Mouse (Mus musculus): Measurements from ENCODE around the gene Zic4.

Gene Zic4

DNA sequence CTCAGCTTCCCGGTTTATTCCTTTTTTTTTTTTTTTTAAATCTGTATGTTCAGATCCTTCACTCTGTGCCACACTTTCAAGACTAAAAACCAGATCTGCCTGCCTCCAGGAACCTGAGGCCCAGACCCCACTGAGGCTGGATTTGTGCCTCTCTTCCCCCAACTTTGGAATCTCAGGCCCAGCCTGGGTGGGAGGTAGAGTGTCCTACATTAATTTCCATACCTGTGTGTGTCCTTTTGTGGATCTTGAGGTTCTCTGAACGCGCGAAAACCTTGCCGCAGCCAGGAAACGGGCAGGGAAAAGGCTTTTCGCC lies 1.6 kb downstream of the Zic4 start:
- no peak for DNase-seq (ENCODE audit: low read depth)

DNA sequence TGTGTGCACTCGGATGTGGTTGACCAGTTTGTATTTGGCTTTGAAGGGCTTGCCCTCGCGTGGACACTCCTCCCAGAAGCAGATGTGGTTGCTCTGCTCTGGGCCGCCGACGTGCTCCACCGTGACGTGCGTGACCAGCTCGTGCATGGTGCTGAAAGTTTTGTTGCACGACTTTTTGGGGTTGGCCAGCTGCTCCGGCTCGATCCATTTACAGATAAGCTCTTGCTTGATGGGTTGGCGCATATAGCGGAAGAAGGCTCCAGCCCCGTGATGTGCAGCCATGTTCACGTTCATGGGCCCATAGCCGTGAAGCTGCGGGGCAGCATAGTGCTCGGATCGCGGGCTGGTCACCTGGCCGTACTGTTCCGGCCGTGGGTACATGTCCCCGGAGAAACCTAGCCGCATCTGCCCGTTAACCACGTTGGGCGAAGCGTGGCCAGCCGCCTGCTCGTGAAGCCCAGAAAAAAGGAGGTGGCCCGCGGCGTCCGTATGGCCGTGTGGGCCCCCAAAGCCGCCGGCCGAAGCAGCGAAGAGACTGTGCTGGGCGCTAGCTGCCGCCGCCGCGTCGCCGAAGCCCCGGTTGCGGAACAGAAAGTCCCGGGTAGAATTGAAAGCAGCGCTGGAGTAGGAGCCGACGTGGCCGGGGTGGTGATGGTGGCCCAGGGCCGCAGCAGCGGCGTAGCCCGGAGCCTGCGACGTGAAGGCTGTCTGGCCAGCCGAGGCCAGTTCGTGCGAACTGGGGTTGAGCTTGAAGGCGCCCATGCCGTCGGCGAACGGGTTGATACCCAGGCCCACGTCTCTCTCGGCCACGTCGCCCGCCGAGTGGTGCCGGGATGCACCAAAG lies 2.1 kb downstream of the Zic4 start:
- DNase-seq (ENCODE audit: low read depth) = no peak

DNA sequence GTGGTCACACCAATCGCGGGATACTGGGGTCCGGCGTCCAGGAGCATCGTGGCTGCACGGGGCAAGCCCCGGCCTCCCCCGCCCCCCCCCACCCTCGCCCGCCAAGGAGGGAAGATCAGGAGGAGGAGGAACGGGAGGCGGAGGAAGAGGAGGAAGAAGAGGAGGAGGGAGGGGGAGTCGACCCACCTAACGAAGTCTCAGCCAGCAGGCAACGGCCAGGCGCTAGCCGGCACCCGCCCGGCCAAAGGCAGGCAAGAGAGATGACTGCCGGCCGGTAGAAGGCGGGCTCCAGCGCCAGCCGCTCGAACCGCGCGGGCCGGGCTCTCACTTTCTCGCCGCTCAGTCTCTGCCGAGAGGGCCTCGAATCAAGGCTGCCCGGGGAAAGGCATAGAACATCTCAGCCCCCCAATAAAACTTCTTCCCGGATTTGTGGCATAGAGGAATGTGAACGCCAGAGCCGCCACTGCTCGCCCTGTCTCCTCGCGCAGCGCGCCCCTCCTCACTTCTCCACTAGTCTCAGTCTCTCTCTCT lies 2.8 kb downstream of the Zic4 start:
- no peak for DNase-seq (ENCODE audit: low read depth)

DNA sequence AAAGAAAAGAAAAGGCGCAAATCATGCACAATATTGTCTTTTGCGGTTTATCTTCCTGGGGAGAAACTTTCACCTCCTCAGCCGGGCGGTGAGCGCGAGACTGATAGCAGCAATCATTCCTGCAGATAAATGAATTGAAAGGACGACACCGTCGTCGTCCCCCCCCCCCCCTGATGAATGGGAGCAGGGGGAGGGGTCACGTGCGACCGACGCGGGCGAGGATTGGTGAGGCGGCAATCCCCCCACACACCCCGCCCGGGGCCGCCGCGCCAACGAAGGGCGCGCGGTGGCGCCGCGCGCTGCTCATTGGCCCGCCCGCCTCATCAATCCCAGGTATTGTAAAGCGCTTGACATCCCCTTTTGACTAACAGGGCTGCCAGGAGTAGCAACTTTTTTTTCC lies 3.5 kb downstream of the Zic4 start, which contains the start of gene Zic1:
TSS of gene Zic1 (minus strand) at position 147 of the 400 bp plus-strand sequence.
- DNase-seq (ENCODE audit: low read depth) = no peak

DNA sequence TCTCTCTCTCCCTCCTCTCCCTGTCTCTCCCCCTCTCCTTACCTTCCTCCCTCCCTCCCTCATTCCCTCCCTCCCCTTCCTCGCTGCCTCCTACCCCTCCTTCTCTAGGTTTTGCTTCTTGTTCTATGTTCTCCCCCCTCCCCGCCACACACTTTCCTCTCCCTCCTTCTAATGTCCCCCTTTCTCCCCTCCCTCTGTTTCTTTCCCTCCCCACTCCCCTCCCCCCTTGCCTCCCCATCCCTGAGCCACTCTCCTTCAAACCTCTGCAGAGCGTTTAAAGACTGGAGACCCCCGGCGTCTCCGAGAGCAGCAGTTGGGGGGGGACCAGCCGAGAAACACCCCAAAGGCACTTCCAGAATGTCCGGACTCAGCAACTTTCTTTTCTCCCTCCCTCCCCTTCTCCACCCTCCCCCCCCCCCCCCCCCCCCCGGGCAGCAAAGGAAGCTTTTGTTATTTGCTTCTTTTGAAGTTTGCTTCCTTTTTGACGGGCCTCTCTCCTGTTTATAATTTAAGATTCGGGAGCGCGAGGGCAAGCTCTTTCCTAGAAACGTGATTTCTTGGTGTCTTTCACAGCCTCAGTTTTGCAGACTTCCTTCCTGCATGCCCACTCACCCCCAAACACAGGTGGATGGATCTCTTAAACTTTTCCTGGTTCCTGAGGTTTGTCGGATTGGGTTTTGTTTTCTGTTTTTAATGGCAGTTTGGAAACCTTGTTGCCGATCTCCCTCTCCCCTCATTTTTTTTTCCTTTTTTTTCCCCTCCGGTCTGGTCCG lies 4.2 kb downstream of the Zic4 start:
- DNase-seq (ENCODE audit: low read depth) = no peak

DNA sequence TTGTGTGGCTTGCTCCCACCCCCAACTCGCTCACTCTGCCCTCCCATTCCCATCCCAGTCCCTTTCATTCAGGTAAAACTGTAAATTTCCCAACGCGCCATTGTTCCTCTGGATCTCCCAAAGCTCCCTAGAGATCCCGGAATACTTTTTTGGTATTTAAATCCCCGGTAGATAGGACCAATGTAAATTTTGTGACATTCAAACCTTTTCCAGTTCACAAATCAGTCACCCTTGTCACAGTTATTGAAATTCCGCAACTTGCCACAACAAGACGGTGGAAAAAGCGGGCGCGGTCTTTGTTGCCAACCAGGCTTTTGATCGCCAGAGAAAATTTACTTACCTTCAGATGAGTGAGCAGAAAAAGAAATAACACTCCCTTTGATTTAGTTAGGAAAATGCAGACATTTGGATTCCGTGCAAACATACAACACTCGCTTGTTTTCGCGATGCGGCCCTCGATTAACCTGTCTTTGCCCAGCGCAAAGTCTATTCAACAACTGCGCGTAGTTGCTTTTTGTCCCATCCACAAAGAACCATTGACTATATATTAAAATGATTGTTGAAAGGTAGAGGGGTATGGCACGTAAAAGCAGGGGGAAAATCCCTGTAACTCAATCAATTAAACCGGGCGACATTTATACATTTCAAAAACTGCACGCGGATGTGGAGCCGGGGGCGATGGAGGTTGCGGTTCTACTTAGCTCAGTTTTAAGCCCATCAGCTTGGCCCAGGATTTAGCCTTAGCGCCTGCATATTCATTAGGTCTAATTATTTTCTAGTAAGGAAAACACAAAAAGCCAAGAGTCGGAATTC lies 5.0 kb downstream of the Zic4 start:
- DNase-seq (ENCODE audit: low read depth) = no peak

DNA sequence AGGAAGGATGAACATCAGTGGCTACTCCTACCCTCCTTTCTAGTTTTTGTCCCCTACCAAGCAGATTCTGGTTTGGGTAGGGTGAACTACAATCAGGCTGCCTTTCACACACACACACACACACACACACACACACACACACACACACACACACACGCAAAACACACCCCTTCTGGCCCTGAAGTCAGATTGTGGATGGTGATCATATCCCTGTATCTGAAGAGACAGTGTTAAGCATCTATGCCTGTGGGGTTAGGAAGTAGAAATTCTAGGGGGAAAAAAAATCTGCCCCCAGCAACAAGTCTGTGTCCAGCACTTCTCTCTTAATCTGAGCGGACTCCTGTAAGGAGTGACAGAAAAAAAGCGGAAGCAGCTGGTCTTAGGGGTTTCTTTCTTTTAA lies 5.9 kb downstream of the Zic4 start:
- DNase-seq (ENCODE audit: low read depth) = no peak

DNA sequence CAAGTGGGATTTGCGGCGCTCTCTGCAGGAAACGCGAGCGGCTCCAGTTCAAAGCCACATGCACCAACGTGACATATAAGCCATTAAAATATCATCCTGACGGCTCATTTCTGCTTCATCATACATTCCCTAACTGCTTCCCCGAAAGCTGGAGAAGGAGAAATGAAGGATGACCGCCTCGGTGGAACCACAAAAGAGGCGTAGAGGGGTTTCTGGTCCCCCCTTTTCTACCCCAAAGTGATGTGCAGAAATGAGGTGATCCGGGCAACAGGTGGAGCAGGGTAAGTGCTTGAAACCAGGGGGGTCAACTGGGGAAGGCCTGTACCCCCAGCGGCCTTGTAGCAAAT lies 6.7 kb downstream of the Zic4 start:
- DNase-seq (ENCODE audit: low read depth) = no peak

DNA sequence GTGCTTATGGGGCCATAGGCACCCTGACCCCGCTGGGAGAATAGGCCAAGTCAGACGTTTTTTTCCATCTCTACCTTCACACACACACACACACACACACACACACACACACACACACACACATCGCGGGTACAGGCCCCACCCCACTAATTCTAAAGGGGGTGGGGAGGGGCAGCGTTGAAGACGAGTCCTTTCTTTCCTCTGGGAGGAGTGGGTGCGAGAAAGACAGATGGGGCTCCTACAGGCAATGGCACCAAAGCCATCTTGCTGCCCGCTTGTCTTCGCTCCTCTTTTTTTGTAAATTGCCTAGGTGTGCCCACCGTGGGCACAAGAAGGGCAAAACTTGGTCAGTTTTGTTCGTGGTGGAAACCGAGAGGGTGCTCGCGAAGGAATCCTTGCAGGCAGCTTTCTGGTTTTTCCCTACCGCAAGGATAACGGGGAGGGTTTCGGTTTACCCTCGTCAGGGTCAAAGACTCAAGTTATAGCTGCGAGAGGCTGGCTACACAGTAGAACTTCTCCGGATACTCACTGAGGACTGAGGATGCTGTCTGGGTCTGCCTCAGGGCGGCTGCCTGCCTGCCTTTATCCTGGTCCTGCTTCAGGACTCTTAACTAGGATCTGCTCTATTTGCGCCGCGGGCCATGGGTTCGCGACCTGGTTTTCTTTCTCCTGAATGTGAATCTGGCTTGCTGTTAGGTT lies 7.2 kb downstream of the Zic4 start:
- DNase-seq (ENCODE audit: low read depth) = no peak

DNA sequence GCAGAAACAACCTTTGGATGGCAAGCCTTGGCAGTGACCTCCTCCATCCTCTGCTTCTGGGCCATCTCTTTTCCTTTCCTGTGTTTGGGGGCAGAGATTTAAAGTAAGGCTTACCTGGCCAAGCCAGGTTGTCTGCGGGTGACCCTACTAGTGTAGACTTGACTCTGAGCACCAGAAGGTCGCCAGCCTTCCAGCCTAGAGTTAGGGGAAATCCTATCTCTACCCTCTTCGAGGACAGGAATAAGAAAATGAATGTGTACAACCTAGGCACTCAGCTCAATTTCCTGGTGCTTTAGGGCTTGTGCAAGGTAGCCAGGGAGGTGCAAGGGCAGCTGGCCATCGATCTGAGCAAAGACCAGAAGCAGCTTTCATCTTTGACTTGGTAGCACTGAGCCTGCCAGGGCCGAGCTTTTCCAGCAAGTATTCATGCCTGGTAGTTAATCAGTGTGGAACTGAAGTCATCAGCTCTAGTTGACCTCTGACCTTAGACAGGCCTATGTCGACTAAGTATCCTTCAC lies 8.0 kb downstream of the Zic4 start:
- DNase-seq (ENCODE audit: low read depth) = no peak

DNA sequence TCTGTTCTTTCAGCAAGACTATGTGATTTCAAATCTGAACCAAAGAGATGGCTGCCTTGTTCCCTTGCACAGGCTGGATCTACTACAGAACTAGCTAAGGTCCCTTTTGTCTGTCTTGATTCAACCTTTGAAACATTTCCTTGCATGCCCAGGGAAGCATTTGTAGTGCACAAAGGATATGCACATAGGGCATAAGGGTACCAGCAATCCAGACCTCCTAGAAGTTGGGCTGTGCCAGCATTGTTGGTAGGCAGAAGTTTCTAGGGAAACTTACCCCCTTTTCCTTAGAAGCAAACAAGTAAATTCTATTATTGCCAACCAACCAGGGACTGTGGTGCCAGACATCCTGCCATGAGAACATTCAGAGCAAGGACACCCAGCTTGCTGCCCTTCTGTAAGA lies 8.8 kb downstream of the Zic4 start:
- no peak for DNase-seq (ENCODE audit: low read depth)

DNA sequence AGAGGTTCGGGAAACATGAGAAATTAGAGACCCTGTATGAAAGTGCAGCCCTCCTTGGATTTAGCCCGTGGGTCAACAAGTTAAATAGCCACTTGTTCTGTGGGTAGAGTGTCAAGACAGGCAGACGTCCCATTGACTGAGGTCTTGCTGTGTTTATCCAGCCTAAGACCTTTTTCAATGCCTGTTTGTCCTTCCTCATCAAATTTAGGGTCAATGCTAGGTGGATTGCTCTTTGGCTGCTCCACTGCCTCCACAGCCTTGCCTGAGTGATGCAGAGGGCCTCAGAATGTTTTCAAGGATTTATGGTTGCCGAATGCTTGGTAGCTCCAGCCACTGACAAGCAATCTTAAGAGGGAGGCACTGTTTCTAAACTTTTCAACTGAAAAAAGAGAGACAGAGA lies 9.4 kb downstream of the Zic4 start:
- DNase-seq (ENCODE audit: low read depth) = no peak

DNA sequence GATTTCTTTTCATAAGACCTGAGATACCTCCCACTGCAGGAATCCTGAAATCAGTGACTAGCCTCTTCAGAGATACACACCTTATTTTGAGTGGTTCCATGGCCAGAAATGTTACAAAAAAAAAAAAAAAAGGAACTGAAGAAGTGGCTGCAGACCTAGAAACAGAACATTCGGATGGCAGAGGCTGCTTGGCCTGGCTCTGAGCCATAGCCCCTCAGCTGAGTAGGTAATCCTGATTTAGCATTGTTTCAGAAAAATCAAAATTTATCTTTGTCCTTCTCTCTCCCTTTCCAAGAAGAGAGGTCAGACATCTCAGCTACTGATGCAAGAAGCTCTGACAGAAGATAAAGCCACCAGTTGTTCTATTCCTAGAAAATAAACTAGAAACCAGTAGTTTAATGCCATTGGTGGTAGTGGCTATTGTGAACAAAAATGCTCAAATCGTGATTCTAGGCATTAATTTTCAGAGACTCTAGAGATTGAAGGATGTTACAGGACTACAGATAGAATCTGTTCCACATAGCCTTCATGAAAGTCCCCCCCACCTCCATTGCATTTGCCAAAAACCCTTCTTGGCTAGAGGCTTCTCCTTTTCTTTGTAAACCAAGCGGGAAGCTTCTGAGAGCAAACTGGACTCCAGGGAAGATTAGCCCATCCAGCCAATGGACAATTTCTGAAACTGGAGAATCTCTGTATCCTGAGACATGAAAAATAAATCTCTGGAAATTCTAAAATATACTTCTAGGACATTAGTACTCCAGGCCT lies 11.8 kb downstream of the Zic4 start:
- DNase-seq (ENCODE audit: low read depth) = no peak

DNA sequence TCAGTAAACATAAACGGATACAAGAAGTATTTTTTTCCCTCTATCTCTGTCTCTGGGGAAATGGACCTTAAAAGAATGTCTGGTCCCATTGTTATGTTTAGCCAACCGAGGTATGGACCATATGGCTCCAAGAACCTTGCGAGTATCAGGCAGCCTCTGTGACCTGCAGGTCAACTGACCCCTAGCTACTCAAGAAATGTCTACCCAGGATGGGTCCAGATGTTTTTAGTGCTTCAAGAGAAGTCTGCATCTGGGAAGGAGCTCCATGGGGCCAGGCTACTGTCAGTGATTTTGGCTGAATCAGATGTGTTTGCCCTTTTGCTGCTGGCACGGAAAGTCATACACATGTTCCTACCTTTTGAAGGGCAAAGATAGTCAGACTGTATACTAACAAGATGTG lies 12.5 kb downstream of the Zic4 start:
- no peak for DNase-seq (ENCODE audit: low read depth)

DNA sequence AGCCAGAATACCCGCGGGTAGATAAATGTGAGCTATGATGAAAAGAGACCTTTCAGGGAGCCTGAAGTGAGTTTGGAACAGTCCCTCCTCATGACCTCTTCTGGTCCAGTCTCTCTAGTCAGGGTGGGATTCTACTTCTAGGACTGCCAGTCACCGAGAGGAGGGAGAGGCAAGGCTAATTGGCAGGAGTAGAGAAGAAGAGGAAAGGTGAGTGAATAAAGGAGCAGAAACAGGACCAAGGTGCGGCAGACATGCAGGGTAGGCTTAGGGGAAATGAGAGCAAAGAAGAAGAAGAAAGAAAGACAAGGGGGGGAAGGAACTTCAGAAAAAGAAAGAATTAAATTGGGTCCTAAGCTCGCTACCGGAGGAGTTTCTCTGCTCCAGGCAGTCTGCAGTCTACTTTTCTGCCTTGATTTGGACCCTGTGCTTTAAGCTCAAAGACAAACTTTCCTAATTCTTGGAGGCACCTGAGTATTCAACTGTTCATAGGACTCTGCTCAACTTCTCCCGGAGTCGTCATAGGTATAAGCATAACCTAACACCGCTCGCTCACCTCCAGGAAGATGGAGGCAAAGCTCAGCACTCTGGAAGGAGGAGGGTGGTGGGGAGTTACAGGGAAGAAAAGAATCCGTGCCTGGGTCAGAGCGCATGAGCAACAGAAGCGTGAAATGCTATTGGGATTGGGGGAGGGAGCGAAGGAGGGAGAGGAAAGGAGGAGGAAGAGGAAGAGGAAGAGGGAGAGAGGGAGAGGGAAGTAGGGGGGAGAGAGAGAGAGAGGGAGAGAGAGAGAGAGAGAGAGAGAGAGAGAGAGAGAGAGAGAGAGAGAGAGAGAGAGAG lies 15.0 kb downstream of the Zic4 start:
- DNase-seq (ENCODE audit: low read depth) = no peak

DNA sequence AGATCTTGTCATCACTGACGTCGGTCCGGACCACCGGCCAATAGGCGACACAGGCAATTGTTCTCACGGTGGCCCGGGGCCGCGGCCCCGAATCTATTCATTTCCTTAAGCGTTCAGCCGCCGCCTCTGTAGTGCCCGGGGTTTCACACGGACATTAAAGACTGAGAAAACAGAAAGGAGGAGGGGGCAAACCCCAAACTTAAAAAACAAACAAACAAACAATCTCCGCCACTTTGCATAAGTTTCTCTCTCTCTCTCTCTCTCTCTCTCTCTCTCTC lies 15.6 kb downstream of the Zic4 start:
- no peak for DNase-seq (ENCODE audit: low read depth)

DNA sequence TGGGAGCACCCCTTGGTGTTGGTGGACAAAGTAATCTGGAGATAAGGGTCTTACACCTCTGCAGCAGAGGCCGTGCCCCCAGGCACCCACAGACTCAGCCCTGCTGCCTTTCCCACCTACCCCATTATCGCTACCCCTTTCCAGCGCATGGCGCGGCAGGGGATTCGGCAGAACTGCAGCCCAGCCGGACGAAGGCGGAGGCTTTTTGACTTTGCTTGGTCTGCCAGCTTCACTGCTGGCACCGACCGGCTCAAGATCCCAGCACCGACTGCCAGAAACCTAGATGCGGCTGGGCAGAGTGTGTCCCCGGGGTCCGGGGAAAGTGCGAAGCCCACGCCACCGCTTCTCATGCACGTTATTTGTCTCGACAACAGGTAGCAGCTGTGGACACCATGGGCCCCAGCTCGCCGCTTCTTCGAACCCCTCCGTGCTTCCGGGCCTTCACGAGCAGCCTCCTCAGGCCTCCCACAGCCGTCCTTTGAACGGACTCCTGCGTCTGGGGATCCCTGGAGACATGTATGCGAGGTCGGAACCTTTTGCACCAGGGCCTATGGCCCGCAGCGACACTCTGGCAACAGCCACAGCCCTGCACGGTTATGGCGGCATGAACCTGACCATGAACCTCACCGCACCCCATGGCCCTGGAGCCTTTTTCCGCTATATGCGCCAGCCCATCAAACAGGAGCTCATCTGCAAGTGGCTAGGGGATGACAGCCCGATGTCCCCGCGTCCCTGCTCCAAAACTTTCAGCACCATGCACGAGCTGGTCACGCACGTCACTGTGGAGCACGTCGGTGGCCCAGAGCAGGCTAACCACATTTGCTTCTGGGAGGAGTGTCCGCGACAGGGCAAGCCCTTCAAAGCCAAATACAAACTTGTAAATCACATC lies 16.4 kb downstream of the Zic4 start:
- DNase-seq (ENCODE audit: low read depth) = no peak

DNA sequence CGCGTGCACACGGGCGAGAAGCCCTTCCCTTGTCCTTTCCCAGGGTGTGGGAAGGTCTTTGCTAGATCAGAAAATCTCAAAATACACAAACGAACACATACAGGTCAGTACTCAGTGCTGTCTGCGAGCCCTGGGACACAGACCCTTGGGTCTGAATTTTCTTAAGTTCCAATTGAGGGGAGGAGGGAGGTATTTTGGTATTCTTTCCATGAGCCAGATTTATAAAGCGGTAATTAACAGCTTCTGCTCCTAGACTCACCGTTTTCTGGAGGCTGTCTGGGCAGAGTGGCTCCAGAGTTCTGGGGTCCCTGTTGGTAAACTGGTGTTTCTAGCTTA lies 17.1 kb downstream of the Zic4 start:
- DNase-seq (ENCODE audit: low read depth) = no peak

DNA sequence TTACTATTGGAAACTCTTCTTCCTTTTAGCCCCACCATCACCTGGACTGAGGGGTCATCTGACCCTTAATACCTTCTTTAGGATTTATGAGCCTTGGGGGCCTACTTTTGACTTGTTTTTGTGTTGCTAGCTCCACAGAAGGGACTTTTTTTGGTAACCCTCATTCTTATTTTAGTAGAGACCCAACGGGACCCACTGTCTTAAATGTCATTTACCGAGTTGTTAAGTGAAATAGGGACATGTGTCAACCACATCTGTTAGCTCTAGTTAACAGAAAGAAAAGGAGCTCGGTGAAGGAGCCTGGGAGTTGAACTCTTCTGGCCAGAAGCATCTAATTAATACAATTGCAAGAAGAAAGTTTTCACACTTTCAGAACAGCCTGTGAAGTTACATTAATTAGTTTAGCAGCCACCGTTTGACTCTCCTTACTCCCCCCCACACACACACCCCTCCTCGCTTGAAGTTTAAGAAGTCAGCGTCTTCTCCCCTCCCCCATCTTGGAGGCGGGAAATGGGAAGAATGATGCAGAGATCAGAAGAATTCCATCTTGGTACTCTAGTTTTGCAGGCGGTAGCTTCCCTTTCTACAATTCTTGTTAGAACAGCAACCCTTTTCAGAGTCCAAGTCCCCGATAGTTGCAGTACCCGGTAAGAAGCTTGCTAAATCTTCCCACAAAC lies 17.7 kb downstream of the Zic4 start:
- DNase-seq (ENCODE audit: low read depth) = no peak

All from c-Kit-positive CD71-positive TER-119-negative erythroid progenitor cells, embryonic 14.5 days (primary cell).